Mouse (Mus musculus) common myeloid progenitor, adult 5-6 weeks (primary cell): ENCODE results near the gene Ttyh2. TPM values are rescaled to one million over a fixed set of nuclear protein-coding genes. Genes with fewer than 3 reads are reported as not detected.

Experiments used
- ATAC-seq: replicated peaks from 2 replicates; pipeline ENCODE4 v1.8.0; 2016; ENCODE audit warnings: low read depth, mild to moderate bottlenecking, moderate TSS enrichment, inconsistent platforms; ENCODE audit not compliant: poor library complexity, severe bottlenecking
- total RNA-seq: library from RNA; stranded (forward); fragments of 200-1000, 187-1606 nt; gene quantifications from 2 replicates; pipeline ENCODE4 v1.2.3, GENCODE M21; 2017

The Ttyh2 gene
- 5.6 and 7.6 TPM in 2 replicates for total RNA-seq

- ATAC-seq, result peak; percentile 79
These were observed at the start of gene Ttyh2 for GRCm38 (mm10) chr11:114675341-114675825. Gene Ttyh2, plus strand, starts transcription at chr11:114675431.

DNA sequence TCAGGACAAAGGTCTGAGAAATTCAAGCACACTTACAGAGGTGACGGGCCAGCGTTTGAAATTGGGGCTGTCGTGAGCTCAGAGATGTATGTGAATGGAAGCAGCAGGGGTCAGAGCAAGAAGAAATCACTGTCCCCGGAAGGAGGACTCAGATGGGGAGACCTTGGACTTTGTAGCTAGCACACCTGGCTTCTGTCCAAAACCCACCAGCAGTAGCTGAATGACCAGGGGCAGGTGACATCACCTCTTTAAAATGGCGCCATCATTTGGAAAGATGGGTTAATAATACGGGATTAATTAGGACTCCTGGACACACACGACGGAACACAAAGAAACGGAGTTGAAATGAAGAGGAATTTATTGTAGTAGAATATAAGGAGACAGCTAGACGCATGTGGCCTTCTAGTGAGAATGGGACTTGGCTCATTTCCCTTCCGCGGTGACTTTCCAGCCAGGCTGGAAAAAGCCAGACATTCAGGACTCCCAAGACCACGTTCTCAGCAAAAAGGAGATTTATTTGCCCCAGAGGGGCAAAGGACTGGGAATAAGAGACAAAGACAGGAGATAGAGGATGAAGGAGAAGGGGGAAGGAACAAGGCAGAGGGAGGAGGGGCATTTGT, 49.0 kb upstream of the Ttyh2 start:
- no peak for ATAC-seq

- ATAC-seq, result no peak
These were observed 48.2 kb upstream of the Ttyh2 start for GRCm38 (mm10) chr11:114627036-114627435.

- no peak for ATAC-seq
These were observed 47.2 kb upstream of the Ttyh2 start for GRCm38 (mm10) chr11:114628032-114628431.

GRCm38 (mm10) chr11:114630044-114630443, 45.2 kb upstream of the Ttyh2 start:
- ATAC-seq, result no peak

- no peak for ATAC-seq
These were observed 43.0 kb upstream of the Ttyh2 start for GRCm38 (mm10) chr11:114632266-114632665.

DNA sequence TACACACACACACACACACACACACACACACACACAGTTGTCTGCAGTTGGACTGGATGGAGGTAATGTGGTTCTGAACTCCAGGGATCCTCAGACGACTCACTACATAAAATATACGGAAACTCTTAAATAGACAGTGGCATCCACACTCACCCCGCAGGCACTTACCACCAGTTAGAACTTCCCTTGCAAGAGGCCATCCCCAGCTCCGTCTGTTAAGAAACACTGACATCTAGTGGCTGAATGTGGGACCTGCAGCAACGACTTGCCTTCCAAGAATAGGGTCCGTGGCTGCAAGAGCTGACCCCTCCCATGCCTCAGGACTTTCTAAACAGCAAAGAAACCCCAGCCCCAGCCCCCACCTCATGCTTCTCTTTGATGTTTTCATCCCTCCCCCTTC, 38.9 kb upstream of the Ttyh2 start:
- peak; percentile 91 for ATAC-seq

DNA sequence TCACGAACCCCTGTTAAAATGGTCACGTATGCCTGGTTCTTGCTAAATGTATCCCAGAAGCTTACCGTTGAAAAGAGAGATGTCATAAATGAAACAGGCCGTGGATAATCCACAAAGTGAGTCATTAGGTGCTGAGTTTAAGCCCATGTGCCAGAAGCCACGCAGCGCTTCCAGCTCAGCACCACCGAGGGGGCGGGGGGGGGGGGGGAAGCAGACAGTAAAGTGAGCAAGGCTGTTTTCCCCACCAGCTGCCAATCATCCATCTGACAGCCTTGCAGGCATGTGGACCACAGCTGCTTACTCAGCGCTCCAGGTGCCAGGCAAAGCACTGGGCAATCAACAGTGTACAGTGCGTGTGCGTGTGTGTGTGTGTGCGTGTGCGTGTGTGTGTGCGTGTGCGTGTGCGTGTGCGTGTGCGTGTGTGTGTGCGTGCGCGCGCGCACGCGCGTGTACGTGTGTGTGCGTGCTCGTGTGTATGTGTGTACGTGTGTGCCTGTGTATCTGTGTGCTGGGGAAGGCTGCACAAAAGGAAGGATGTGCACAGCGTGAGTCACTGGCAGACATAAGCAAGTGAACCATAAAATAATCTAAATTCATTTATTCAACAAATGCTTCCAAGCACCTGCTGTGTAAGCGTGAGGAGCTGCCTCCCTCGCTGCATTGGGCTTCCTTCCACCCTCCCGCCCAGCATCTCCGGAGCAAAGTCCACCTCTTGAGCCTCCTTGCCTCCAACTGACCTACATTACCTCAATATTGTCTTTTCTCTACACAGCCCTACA, 38.3 kb upstream of the Ttyh2 start:
- no peak for ATAC-seq

DNA sequence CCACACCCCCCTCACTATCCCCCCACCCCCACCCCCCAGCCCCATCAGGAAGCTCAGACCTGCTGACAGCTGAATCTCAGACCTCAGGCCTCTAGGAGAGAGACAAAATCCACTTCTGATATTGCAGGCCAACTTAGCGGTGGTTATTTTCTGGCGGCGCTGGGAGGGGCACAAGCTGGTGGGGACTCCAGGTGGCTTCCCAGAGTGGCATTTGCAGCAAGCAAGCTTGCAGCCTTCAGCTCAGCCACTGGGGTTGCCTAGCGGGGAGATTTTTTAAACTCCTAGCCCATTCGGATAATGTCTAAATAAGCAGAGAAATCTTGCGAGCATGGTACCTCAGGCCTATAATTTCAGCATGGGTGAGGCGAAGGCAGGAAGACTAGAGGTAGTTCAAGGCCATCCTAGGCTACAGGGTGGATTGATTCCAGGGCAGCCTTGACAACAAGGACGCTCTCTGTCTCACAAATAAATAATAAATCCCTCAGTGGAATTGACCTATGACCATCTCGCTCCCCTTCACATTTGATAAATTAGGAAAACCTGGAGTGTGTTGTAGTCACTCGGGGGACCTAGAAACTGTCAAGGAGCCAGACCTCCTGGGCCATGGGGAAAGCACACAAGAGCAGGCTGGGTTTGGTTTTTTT, 36.5 kb upstream of the Ttyh2 start:
- no peak for ATAC-seq

DNA sequence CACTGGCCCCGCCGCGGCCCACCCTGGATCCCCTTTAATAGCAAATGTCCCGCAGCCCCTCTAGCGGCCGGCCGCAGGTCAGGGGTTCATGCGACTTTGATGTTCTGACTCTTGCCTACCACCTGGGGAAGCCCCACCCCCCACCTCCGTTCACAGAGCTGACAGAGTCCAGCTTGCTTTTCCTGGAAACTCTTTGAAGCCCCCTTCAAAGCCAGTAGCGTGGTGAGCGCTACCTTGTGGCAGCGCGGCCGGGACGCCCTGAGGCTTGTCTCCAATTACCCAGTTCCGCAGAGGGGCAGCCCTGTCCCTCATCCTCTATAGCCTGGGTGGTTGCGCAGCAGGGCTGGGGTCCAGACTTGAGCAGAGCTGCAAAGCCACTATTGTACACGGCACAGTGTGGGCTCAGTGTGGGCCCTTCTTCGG, 35.5 kb upstream of the Ttyh2 start:
- no peak for ATAC-seq

DNA sequence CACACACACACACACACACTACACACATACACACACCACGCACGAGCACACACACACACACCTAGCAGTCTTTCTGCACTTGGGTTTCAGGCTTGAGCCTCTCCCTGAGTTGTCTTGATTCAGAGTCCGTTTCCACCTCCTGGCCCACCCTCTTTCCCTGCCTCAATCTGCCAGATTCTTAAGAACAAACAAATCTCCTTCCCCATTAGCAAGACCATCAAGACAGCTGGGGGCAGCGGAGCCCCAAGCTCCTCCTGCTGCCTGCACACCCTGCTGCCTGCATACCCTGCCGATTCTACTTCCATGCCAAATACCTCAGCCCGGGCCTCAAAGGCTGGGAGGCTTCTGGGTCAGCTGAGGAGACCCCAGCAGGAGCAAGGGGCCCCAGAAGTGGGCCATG, 34.6 kb upstream of the Ttyh2 start:
- ATAC-seq, result no peak

DNA sequence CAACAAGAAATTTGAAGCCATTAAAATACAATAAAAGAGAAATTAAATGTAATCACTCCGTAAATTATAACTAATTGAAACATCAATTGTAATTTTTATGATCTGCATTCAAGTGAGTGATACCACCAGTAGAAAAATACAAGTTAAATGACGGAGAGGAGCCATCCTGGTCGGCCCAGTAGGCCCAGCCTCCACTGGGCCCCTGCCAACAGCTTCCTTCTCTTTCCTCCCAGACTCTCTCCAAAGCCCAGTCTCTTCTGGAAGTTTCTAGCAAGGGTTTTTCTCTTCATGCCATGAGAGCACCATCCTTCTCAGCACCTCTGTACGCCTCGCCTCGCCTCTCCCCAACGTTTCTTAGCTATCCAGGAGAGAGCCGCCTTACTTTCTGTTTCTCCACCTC, 34.1 kb upstream of the Ttyh2 start:
- ATAC-seq, result no peak

- ATAC-seq, result no peak
These were observed 33.0 kb upstream of the Ttyh2 start for GRCm38 (mm10) chr11:114642184-114642583.

DNA sequence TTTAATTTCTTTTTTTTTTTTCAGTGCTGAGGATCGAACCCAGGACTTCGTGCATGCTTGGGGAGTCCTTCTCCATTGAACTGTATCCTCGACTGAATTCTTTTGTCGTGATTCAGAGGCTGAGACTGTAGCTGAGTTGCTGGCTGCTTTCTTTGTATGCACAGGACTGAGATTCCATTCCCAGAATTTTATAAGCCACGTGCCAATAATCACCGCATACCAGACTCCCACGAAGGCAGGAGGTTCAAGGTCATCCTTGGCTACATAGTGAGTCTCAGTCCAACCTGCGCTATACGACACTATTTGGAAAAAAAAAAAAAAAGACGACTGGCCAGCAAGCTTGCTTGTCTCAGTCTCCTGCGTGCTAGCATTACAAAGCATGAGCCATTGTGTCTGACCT, 32.3 kb upstream of the Ttyh2 start:
- ATAC-seq, result no peak

DNA sequence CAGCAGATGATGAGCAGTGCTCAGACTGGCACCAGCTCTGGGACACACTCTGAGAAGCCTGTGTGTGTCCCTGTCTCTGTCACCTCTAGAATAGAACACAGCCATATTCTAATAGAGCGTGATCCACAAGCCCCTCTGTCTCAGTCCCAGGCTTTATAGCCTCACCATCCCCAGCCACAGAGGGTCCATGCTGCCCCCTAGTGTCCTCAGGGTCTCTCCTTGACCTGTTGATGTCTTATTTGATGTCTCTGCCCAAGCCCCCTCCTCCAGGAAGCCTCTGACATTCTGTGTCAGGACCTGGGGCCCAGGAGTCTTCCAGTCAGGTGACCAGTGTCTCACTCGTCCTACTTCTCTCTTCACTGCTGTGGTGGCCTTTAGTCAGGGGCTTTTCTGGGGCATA, 31.1 kb upstream of the Ttyh2 start:
- ATAC-seq, result no peak

DNA sequence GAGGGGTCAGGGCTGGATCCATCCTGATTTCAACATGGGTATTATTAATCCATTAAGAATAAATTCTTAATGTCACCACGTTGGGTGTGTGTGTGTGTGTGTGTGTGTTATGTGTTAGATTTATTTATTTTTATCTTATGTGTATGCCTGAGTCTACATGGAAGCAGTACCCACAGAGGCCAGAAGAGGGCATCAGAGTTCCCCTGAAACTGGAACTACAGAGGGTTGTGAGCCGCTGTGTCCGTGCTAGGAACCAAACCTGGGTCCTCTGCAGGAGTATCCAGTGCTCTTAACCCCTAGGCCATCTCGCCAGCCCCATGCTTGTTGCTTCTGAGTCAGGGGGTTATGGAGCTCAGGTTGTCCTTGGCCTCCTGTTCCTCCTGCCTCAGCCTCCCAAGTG, 25.7 kb upstream of the Ttyh2 start:
- no peak for ATAC-seq

- ATAC-seq, result peak; percentile 67
These were observed 22.7 kb upstream of the Ttyh2 start for GRCm38 (mm10) chr11:114652531-114652930.

DNA sequence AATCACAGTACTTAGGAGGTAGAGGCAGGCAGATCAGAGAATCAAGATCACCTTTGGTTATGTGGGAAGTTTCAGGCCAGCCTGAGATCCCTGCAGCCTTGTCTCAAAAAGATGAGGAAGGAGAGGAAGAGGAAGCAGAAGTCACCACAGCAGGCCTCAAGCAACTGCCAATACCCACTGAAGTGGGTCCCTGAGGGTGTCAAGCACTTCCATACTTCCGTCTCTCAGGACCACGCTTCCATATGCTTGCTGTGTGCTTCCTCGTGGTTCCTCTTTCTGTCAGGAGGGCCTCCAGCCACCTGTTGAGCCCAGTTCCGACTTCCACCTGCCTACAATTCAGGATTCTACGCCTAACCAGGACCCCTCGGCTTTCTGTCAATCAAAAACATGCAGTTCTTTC, 21.6 kb upstream of the Ttyh2 start:
- ATAC-seq, result peak; percentile 48

- no peak for ATAC-seq
These were observed 20.7 kb upstream of the Ttyh2 start for GRCm38 (mm10) chr11:114654552-114654951.

- ATAC-seq, result peak; percentile 45
These were observed 19.8 kb upstream of the Ttyh2 start for GRCm38 (mm10) chr11:114655350-114656008.
